Mouse (Mus musculus) heart, postnatal 0 days (tissue): ENCODE results near the gene Ccdc194.
A peak's percentile ranks its signal among the peaks of the same experiment; 100 is the strongest.

Source experiments
- CTCF ChIP-seq: IDR thresholded peaks from 2 replicates; pipeline ENCODE4 v1.5.1; 2016; ENCODE audit warnings: antibody characterized with exemption, control low read depth, low read depth
- EP300 ChIP-seq: IDR thresholded peaks from 2 replicates; pipeline ENCODE4 v1.6.1; 2016; ENCODE audit warnings: antibody characterized with exemption, low read depth

- no peak for TF ChIP-seq CTCF
- peak; percentile 18; the same call in 1 of the 2 replicates for TF ChIP-seq EP300
These were observed 3.0 kb upstream of the Ccdc194 start for GRCm38 (mm10) chr8:71528362-71529073.
